Mouse (Mus musculus): ENCODE measurements around the gene Pten. TPM values are rescaled to one million over a fixed set of nuclear protein-coding genes. Genes with fewer than 3 reads are reported as not detected.

Gene Pten
- polyA plus RNA-seq, 1 experiment from 2014 or later = 6.7 TPM

GRCm38 (mm10) chr19:32729785-32730184 lies 27.5 kb upstream of the Pten start:
- no peak for DNase-seq (ENCODE audit: low spot score)
- WGBS = 90% methylated on average over 4 of the region's 4 CpGs
- Histone ChIP-seq H3K27me3 (replicated peaks; ENCODE audit: low read depth, poor library complexity, severe bottlenecking) (peaks cover 43% of the 10 kb centered on the region), H3K4me3 (no peak overlapping the region), H3K4me1 (peaks cover 11% of the 10 kb centered on the region), H3K36me3 (replicated peaks) (no peaks in the 10 kb centered on the region), H3K9me3 (no peaks in the 10 kb centered on the region), H3K27ac (replicated peaks) (no peak overlapping the region)

- no peak overlapping the region for H3K27ac ChIP-seq (replicated peaks)
- no peaks in the 10 kb centered on the region for H3K9me3 ChIP-seq
- H3K4me3 ChIP-seq = no peak overlapping the region
- H3K27me3 ChIP-seq (replicated peaks; ENCODE audit: low read depth, poor library complexity, severe bottlenecking) = peaks cover 14% of the 10 kb centered on the region
- H3K36me3 ChIP-seq (replicated peaks) = no peaks in the 10 kb centered on the region
- no peak for DNase-seq (ENCODE audit: low spot score)
- H3K4me1 ChIP-seq = no peaks in the 10 kb centered on the region
These were observed 24.4 kb upstream of the Pten start for GRCm38 (mm10) chr19:32732922-32733321.

GRCm38 (mm10) chr19:32737844-32738243 lies 19.5 kb upstream of the Pten start:
- Histone ChIP-seq H3K4me3 (no peak overlapping the region), H3K36me3 (replicated peaks) (no peaks in the 10 kb centered on the region), H3K27me3 (replicated peaks; ENCODE audit: low read depth, poor library complexity, severe bottlenecking) (no peaks in the 10 kb centered on the region), H3K4me1 (no peaks in the 10 kb centered on the region), H3K9me3 (no peaks in the 10 kb centered on the region), H3K27ac (replicated peaks) (no peak overlapping the region)
- WGBS = 87% methylated on average over 7 of the region's 7 CpGs
- DNase-seq (ENCODE audit: low spot score) = no peak

- no peak within 1 kb of the TSS for H3K4me3 ChIP-seq
- H3K27me3 ChIP-seq (replicated peaks; ENCODE audit: low read depth, poor library complexity, severe bottlenecking) = no peaks in the 10 kb centered on the region
- H3K9me3 ChIP-seq = no peaks in the 10 kb centered on the region
- H3K27ac ChIP-seq (replicated peaks) = no peak within 1 kb of the TSS
- no peaks in the 10 kb centered on the region for H3K4me1 ChIP-seq
- no peak for DNase-seq (ENCODE audit: low spot score)
- WGBS = 93% methylated on average over 4 of the region's 4 CpGs
- no peaks in the 10 kb centered on the region for H3K36me3 ChIP-seq (replicated peaks)
These were observed 17.6 kb upstream of the Pten start, which contains the start of gene Atad1 for GRCm38 (mm10) chr19:32739686-32740085. Gene Atad1 (minus strand): TSS chr19:32739786.

GRCm38 (mm10) chr19:32740641-32741345 lies 16.5 kb upstream of the Pten start:
- H3K9me3 ChIP-seq = no peaks in the 10 kb centered on the region
- H3K27ac ChIP-seq (replicated peaks) = no peak overlapping the region
- H3K36me3 ChIP-seq (replicated peaks) = no peaks in the 10 kb centered on the region
- no peak overlapping the region for H3K4me3 ChIP-seq
- H3K27me3 ChIP-seq (replicated peaks; ENCODE audit: low read depth, poor library complexity, severe bottlenecking) = no peaks in the 10 kb centered on the region
- H3K4me1 ChIP-seq = no peaks in the 10 kb centered on the region
- no peak for DNase-seq (ENCODE audit: low spot score)
- WGBS = 91% methylated on average over 4 of the region's 4 CpGs

GRCm38 (mm10) chr19:32749425-32749824 lies 7.9 kb upstream of the Pten start:
- H3K4me3 ChIP-seq = no peak overlapping the region
- H3K27ac ChIP-seq (replicated peaks) = no peak overlapping the region
- DNase-seq (ENCODE audit: low spot score) = peak; percentile 35
- H3K4me1 ChIP-seq = peaks cover 2% of the 10 kb centered on the region
- H3K27me3 ChIP-seq (replicated peaks; ENCODE audit: low read depth, poor library complexity, severe bottlenecking) = peaks cover 12% of the 10 kb centered on the region
- 18% methylated on average over 6 of the region's 6 CpGs for WGBS
- no peaks in the 10 kb centered on the region for H3K36me3 ChIP-seq (replicated peaks)
- H3K9me3 ChIP-seq = no peaks in the 10 kb centered on the region

- Histone ChIP-seq H3K4me1 (peaks cover 17% of the 10 kb centered on the region), H3K36me3 (replicated peaks) (no peaks in the 10 kb centered on the region), H3K27me3 (replicated peaks; ENCODE audit: low read depth, poor library complexity, severe bottlenecking) (peaks cover 22% of the 10 kb centered on the region), H3K9me3 (no peaks in the 10 kb centered on the region), H3K27ac (replicated peaks) (no peak overlapping the region), H3K4me3 (no peak overlapping the region)
- WGBS = 88% methylated on average over 6 of the region's 6 CpGs
- DNase-seq (ENCODE audit: low spot score) = no peak
These were observed 4.9 kb upstream of the Pten start for GRCm38 (mm10) chr19:32752357-32752756.

- Histone ChIP-seq H3K9me3 (no peaks in the 10 kb centered on the region), H3K4me3 (no peak overlapping the region), H3K36me3 (replicated peaks) (no peaks in the 10 kb centered on the region), H3K4me1 (peaks cover 17% of the 10 kb centered on the region), H3K27ac (replicated peaks) (no peak overlapping the region), H3K27me3 (replicated peaks; ENCODE audit: low read depth, poor library complexity, severe bottlenecking) (peaks cover 22% of the 10 kb centered on the region)
- DNase-seq (ENCODE audit: low spot score) = no peak
- 82% methylated on average over 3 of the region's 3 CpGs for WGBS
These were observed 3.9 kb upstream of the Pten start for GRCm38 (mm10) chr19:32753386-32753785.

GRCm38 (mm10) chr19:32754188-32755000 lies 2.9 kb upstream of the Pten start:
- peak; percentile 38 for DNase-seq (ENCODE audit: low spot score)
- 12% methylated on average over 15 of the region's 15 CpGs for WGBS
- peaks cover 17% of the 10 kb centered on the region for H3K4me1 ChIP-seq
- peaks cover 22% of the 10 kb centered on the region for H3K27me3 ChIP-seq (replicated peaks; ENCODE audit: low read depth, poor library complexity, severe bottlenecking)
- no peak overlapping the region for H3K27ac ChIP-seq (replicated peaks)
- H3K4me3 ChIP-seq = peak overlapping the region; percentile 32; the same call in 1 of the 2 replicates
- H3K36me3 ChIP-seq (replicated peaks) = no peaks in the 10 kb centered on the region
- H3K9me3 ChIP-seq = no peaks in the 10 kb centered on the region

GRCm38 (mm10) chr19:32755104-32755791 lies 2.0 kb upstream of the Pten start:
- Histone ChIP-seq H3K4me3 (peak overlapping the region; percentile 89), H3K36me3 (replicated peaks) (no peaks in the 10 kb centered on the region), H3K9me3 (no peaks in the 10 kb centered on the region), H3K4me1 (peaks cover 25% of the 10 kb centered on the region), H3K27me3 (replicated peaks; ENCODE audit: low read depth, poor library complexity, severe bottlenecking) (peaks cover 22% of the 10 kb centered on the region), H3K27ac (replicated peaks) (peak overlapping the region; percentile 98)
- DNase-seq (ENCODE audit: low spot score) = peak; percentile 10
- WGBS = 5% methylated on average over 12 of the region's 12 CpGs

GRCm38 (mm10) chr19:32755792-32756635 lies 1.3 kb upstream of the Pten start:
- peaks cover 31% of the 10 kb centered on the region for H3K4me1 ChIP-seq
- DNase-seq (ENCODE audit: low spot score) = peak; percentile 97
- peak overlapping the region; percentile 89 for H3K4me3 ChIP-seq
- peak overlapping the region; percentile 98 for H3K27ac ChIP-seq (replicated peaks)
- H3K9me3 ChIP-seq = no peaks in the 10 kb centered on the region
- under 1% methylated on average over 53 of the region's 53 CpGs for WGBS
- no peaks in the 10 kb centered on the region; the same call in 1 of the 2 replicates for H3K36me3 ChIP-seq (replicated peaks)
- peaks cover 22% of the 10 kb centered on the region for H3K27me3 ChIP-seq (replicated peaks; ENCODE audit: low read depth, poor library complexity, severe bottlenecking)

- Histone ChIP-seq H3K36me3 (replicated peaks) (no peaks in the 10 kb centered on the region; the same call in 1 of the 2 replicates), H3K4me3 (peak overlapping the region; percentile 89), H3K9me3 (no peaks in the 10 kb centered on the region), H3K27ac (replicated peaks) (peak overlapping the region; percentile 98), H3K4me1 (peaks cover 31% of the 10 kb centered on the region), H3K27me3 (replicated peaks; ENCODE audit: low read depth, poor library complexity, severe bottlenecking) (peaks cover 22% of the 10 kb centered on the region)
- no peak for DNase-seq (ENCODE audit: low spot score)
- under 1% methylated on average over 14 of the region's 14 CpGs for WGBS
These were observed 729 bp upstream of the Pten start for GRCm38 (mm10) chr19:32756636-32756899.
